Mouse (Mus musculus) lung, embryonic 14.5 days (tissue): ENCODE results near the gene Rbbp8nl. TPM values are rescaled to one million over a fixed set of nuclear protein-coding genes. Genes with fewer than 3 reads are reported as not detected.

Source experiments
- ATAC-seq: fragments of 200-750 bp; cut with Nextera tagmentation; 2 replicates; pipeline ENCODE4 v1.8.0; 2017; ENCODE audit warnings: mild to moderate bottlenecking, moderate TSS enrichment, moderate library complexity; ENCODE audit not compliant: insufficient read depth
- DNase-seq: peaks from one replicate; pipeline ENCODE4 v3.0.0-alpha.2; 2015
- H3K27ac ChIP-seq: fragments of 300-500 bp; sonication (generic); 2 replicates; pipeline ENCODE4 v1.5.1; 2014; ENCODE audit warnings: low read depth, mild to moderate bottlenecking, moderate library complexity
- H3K27me3 ChIP-seq: fragments of 300-500 bp; sonication (generic); 2 replicates; pipeline ENCODE4 v1.6.1; 2014; ENCODE audit warnings: low read length, control low read depth; ENCODE audit not compliant: insufficient read depth
- H3K36me3 ChIP-seq: fragments of 300-500 bp; sonication (generic); 2 replicates; pipeline ENCODE4 v1.6.1; 2014; ENCODE audit warnings: control low read depth; ENCODE audit not compliant: insufficient read depth
- H3K4me1 ChIP-seq: fragments of 300-500 bp; sonication (generic); 2 replicates; pipeline ENCODE4 v1.6.1; 2014; ENCODE audit warnings: antibody characterized with exemption, control low read depth; ENCODE audit not compliant: insufficient read depth
- H3K4me2 ChIP-seq: fragments of 300-500 bp; sonication (generic); 2 replicates; pipeline ENCODE4 v1.6.1; 2014; ENCODE audit warnings: mild to moderate bottlenecking
- H3K4me3 ChIP-seq: fragments of 300-500 bp; sonication (generic); 2 replicates; pipeline ENCODE4 v1.5.1; 2014; ENCODE audit warnings: low read depth, low read length
- H3K9ac ChIP-seq: fragments of 300-500 bp; sonication (generic); 2 replicates; pipeline ENCODE4 v1.6.1; 2014
- H3K9me3 ChIP-seq: fragments of 300-500 bp; sonication (generic); 2 replicates; pipeline ENCODE4 v1.6.1; 2016; ENCODE audit warnings: low read depth, low read length, control low read depth
- CTCF ChIP-seq: IDR thresholded peaks from 2 replicates; pipeline ENCODE4 v1.5.1; 2016; ENCODE audit warnings: antibody characterized with exemption, low read depth
- WGBS: fragments of 180-500 bp; shearing (Covaris S2); extraction: QIAGEN DNeasy Blood & Tissue Kit; methylation state at CpG from one replicate; pipeline ENCODE4 v1.1.7; 2014; 5-methylcytosine and 5-hydroxymethylcytosine counted together
- polyA plus RNA-seq: library from polyadenylated mRNA; unstranded; fragments of >200 nt; fragmentation: Nextera tagmentation; extraction: Ambion mirVana; gene quantifications from 2 replicates; pipeline ENCODE4 v1.2.1, GENCODE M21; 2014

Gene Rbbp8nl
- polyA plus RNA-seq, 1 experiment from 2014 or later, result 2.3 TPM

- peaks cover 34% of the 10 kb centered on the region for H3K4me1 ChIP-seq
- no peak overlapping the region for H3K9ac ChIP-seq
- peak overlapping the region; percentile 77 for H3K27ac ChIP-seq
- no peaks in the 10 kb centered on the region for H3K36me3 ChIP-seq
- no peaks in the 10 kb centered on the region for H3K27me3 ChIP-seq
- 30% methylated on average over 4 of the region's 4 CpGs for WGBS
- ATAC-seq (no peak), DNase-seq (peak; percentile 55)
- no peaks in the 10 kb centered on the region for H3K9me3 ChIP-seq
- peak overlapping the region; percentile 24; the same call in 1 of the 2 replicates for H3K4me2 ChIP-seq
- H3K4me3 ChIP-seq, result no peak overlapping the region
- peak; percentile 52 for TF ChIP-seq CTCF
Observed at GRCm38 (mm10) chr2:180304554-180304953, 14.9 kb upstream of the Rbbp8nl start.

DNA sequence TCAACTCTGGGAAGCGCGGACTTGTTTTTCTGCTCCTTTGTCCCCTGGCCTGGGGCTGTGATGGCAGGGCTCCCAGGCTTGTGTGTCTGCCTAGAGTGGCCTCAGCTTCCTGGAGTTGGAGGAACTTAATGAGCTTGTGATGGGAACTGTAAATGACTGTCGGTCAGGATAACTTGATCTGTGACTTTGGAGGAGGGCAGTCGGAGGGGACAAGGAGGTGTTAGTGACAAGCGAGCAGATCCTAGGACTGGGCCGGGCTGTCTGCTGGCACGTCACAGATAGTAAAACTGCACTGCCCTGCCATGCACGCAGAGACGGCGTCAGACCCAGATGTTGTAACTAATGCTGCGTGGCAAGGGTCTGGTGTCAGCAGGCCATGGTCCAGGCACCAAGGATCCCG, 13.8 kb upstream of the Rbbp8nl start:
- ATAC-seq, result peak; percentile 87
- peaks cover 34% of the 10 kb centered on the region for H3K4me1 ChIP-seq

DNA sequence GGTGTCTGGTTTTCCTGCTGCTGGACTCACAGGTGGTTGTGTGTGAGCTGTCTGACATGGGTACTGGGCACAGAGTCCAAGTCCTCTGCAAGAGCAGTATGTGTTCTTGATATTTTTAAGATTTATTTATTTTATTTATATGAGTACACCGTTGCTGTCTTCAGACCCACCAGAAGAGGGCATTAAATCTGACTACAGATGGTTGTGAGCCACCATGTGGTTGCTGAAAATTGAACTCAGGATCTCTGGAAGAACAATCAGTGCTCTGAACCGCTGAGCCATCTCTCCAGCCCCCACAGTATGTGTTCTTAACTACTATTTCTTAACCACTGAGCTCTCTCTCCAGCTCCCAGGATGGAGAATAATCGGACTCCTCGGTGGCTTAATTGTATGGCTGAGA, 12.5 kb upstream of the Rbbp8nl start:
- 80% methylated on average over 4 of the region's 4 CpGs for WGBS
- TF ChIP-seq CTCF, result peak; percentile 19; the same call in 1 of the 2 replicates
- peaks cover 25% of the 10 kb centered on the region for H3K4me1 ChIP-seq
- H3K9ac ChIP-seq, result no peak overlapping the region
- no peaks in the 10 kb centered on the region for H3K27me3 ChIP-seq
- no peak for ATAC-seq
- no peak overlapping the region for H3K27ac ChIP-seq
- no peak for DNase-seq
- H3K9me3 ChIP-seq, result no peaks in the 10 kb centered on the region
- H3K4me3 ChIP-seq, result no peak overlapping the region
- no peak overlapping the region for H3K4me2 ChIP-seq
- no peaks in the 10 kb centered on the region for H3K36me3 ChIP-seq

More for the DNA sequence above, 13.8 kb upstream of the Rbbp8nl start:
- DNase-seq, result peak; percentile 95
- TF ChIP-seq CTCF, result no peak
- 31% methylated on average over 12 of the region's 12 CpGs for WGBS
- H3K4me3 ChIP-seq, result no peak overlapping the region
- peak overlapping the region; percentile 94 for H3K27ac ChIP-seq
- H3K9me3 ChIP-seq, result no peaks in the 10 kb centered on the region
- H3K36me3 ChIP-seq, result no peaks in the 10 kb centered on the region
- H3K27me3 ChIP-seq, result no peaks in the 10 kb centered on the region
- H3K4me2 ChIP-seq, result no peak overlapping the region
- H3K9ac ChIP-seq, result no peak overlapping the region

DNA sequence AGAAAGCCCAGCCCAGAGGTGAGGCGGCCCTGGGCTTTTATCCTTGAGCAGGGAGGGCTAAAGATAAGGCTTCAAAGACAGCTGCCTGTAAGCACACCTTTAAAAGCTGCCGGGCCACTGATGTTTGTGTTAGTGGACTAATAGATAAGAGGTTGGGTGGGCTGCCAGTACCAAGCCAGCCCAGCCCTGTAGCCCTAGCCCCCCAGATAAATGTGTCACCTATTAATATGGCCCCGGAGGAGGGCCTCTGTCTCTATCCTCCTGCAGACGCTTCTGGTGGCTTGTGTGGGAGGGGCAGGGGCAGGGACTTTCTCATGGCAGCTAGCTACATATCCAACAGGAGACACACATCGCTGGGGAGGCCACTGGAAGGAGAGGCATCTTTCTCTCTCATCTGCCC, 11.1 kb upstream of the Rbbp8nl start:
- Histone ChIP-seq H3K4me1 (peaks cover 20% of the 10 kb centered on the region; the same call in 1 of the 2 replicates), H3K4me2 (no peak overlapping the region), H3K27me3 (no peaks in the 10 kb centered on the region), H3K9me3 (no peaks in the 10 kb centered on the region), H3K36me3 (no peaks in the 10 kb centered on the region), H3K9ac (no peak overlapping the region), H3K4me3 (no peak overlapping the region), H3K27ac (peak overlapping the region; percentile 40)
- WGBS, result 15% methylated on average over 5 of the region's 5 CpGs
- no peak for TF ChIP-seq CTCF
- no peak for ATAC-seq
- DNase-seq, result no peak

GRCm38 (mm10) chr2:180300252-180300651, 10.6 kb upstream of the Rbbp8nl start:
- no peaks in the 10 kb centered on the region for H3K9me3 ChIP-seq
- no peak overlapping the region for H3K9ac ChIP-seq
- no peak for ATAC-seq
- no peaks in the 10 kb centered on the region for H3K27me3 ChIP-seq
- WGBS, result 35% methylated on average over 2 of the region's 2 CpGs
- no peak for TF ChIP-seq CTCF
- no peak for DNase-seq
- H3K4me3 ChIP-seq, result no peak overlapping the region
- H3K4me1 ChIP-seq, result peaks cover 15% of the 10 kb centered on the region; the same call in 1 of the 2 replicates
- H3K36me3 ChIP-seq, result no peaks in the 10 kb centered on the region
- no peak overlapping the region for H3K4me2 ChIP-seq
- H3K27ac ChIP-seq, result peak overlapping the region; percentile 40; the same call in 1 of the 2 replicates

GRCm38 (mm10) chr2:180292906-180293305, 3.2 kb upstream of the Rbbp8nl start:
- no peaks in the 10 kb centered on the region for H3K9me3 ChIP-seq
- no peak for TF ChIP-seq CTCF
- H3K27ac ChIP-seq, result peak overlapping the region; percentile 45
- no peaks in the 10 kb centered on the region for H3K36me3 ChIP-seq
- H3K4me3 ChIP-seq, result no peak overlapping the region
- no peak for DNase-seq
- ATAC-seq, result peak; percentile 7; the same call in 1 of the 2 replicates
- H3K9ac ChIP-seq, result no peak overlapping the region
- H3K27me3 ChIP-seq, result no peaks in the 10 kb centered on the region
- H3K4me2 ChIP-seq, result no peak overlapping the region
- H3K4me1 ChIP-seq, result peaks cover 26% of the 10 kb centered on the region
- WGBS, result 42% methylated on average over 8 of the region's 8 CpGs

DNA sequence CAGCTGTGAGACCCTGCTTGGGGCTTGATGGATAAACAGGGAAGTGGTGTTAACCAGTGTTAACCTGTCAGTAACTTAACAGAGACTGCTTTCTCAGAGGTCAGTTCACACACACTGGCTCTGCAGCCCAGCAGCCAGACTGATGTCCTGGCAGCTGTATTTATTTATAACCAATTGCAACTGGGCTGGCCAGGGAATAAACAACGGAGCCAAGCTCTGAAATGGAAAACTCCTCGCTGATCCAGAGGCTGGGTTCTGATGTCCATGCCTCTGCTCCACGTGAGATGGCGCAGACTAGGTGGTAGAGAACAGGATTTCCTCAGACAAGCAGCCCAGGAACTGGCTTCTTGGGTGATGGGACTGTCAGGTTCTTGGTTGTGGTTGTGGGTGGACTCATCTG, 2.3 kb upstream of the Rbbp8nl start:
- H3K27me3 ChIP-seq, result no peaks in the 10 kb centered on the region
- no peaks in the 10 kb centered on the region for H3K36me3 ChIP-seq
- 35% methylated on average over 4 of the region's 4 CpGs for WGBS
- TF ChIP-seq CTCF, result no peak
- no peak overlapping the region for H3K9ac ChIP-seq
- no peak overlapping the region for H3K4me3 ChIP-seq
- DNase-seq, result peak; percentile 69
- no peak overlapping the region for H3K4me2 ChIP-seq
- ATAC-seq, result no peak
- H3K27ac ChIP-seq, result peak overlapping the region; percentile 24; the same call in 1 of the 2 replicates
- peaks cover 26% of the 10 kb centered on the region for H3K4me1 ChIP-seq
- no peaks in the 10 kb centered on the region for H3K9me3 ChIP-seq
